Mouse (Mus musculus): ENCODE data around the gene Mrc1. TPM values are rescaled to one million over a fixed set of nuclear protein-coding genes. Genes with fewer than 3 reads are reported as not detected.
"Not testable (repeated sequence)": the region's sequence is repeated elsewhere in the genome, so short reads cannot be mapped to it uniquely, and the experiment has no call there.

The Mrc1 gene
- 6.0 and 7.2 TPM in 2 replicates for polyA plus RNA-seq (2014; fragmentation: Nextera tagmentation; extraction: Ambion mirVana)

- WGBS = 75% methylated on average over 3 of the region's 3 CpGs
- Histone ChIP-seq H3K4me3 (ENCODE audit: low read depth, low read length) (no peak within 1 kb of the TSS), H3K4me1 (ENCODE audit: control insufficient read depth, insufficient read depth, low read length) (no peaks in the 10 kb centered on the region), H3K27ac (ENCODE audit: low read depth, low read length) (no peak within 1 kb of the TSS), H3K9ac (ENCODE audit: low read length) (no peak within 1 kb of the TSS), H3K36me3 (ENCODE audit: control insufficient read depth, insufficient read depth, low read length) (no peaks in the 10 kb centered on the region), H3K4me2 (ENCODE audit: low read length) (no peak within 1 kb of the TSS), H3K9me3 (replicated peaks; ENCODE audit: control insufficient read depth, low read length) (no peaks in the 10 kb centered on the region), H3K27me3 (replicated peaks; ENCODE audit: control insufficient read depth, insufficient read depth, low read length) (no peaks in the 10 kb centered on the region)
- no peak for DNase-seq (ENCODE audit: low spot score)
- ATAC-seq = no peak
Observed at GRCm38 (mm10) chr2:14229149-14229548, at the start of gene Mrc1. Gene Mrc1 (plus strand): TSS chr2:14229392.

- DNase-seq (ENCODE audit: low spot score) (no peak), ATAC-seq (no peak)
- no peaks in the 10 kb centered on the region for H3K36me3 ChIP-seq (ENCODE audit: control insufficient read depth, insufficient read depth, low read length)
- no peaks in the 10 kb centered on the region for H3K9me3 ChIP-seq (replicated peaks; ENCODE audit: control insufficient read depth, low read length)
- no peak overlapping the region for H3K4me3 ChIP-seq (ENCODE audit: low read depth, low read length)
- no peaks in the 10 kb centered on the region for H3K4me1 ChIP-seq (ENCODE audit: control insufficient read depth, insufficient read depth, low read length)
- H3K27ac ChIP-seq (ENCODE audit: low read depth, low read length) = no peak overlapping the region
- H3K9ac ChIP-seq (ENCODE audit: low read length) = no peak overlapping the region
- H3K27me3 ChIP-seq (replicated peaks; ENCODE audit: control insufficient read depth, insufficient read depth, low read length) = no peaks in the 10 kb centered on the region
- H3K4me2 ChIP-seq (ENCODE audit: low read length) = no peak overlapping the region
Observed at GRCm38 (mm10) chr2:14184375-14184774, 44.8 kb upstream of the Mrc1 start.

DNA sequence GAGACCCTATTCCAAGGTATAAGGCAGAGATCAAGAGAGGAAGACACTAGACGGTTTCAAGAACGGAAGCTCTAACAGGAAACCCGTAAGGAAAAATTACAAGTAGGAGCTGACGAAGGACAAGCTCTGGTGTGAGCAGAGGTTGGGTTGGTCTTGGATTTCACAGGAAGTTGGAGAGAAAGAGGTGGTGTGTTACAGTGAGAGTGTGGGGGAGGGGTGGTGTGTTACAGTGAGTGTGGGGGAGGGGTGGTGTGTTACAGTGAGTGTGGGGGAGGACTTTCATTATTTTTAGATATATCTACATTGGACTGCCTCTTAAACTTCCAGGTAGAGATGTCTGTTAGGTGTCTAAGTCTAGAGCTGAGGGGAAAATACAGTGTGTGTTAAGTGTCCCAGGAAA lies 38.5 kb upstream of the Mrc1 start:
- 95% methylated on average over 4 of the region's 4 CpGs for WGBS
- DNase-seq (ENCODE audit: low spot score) (no peak), ATAC-seq (no peak)
- no peaks in the 10 kb centered on the region for H3K9me3 ChIP-seq (replicated peaks; ENCODE audit: control insufficient read depth, low read length)
- H3K9ac ChIP-seq (ENCODE audit: low read length) = no peak overlapping the region
- H3K4me2 ChIP-seq (ENCODE audit: low read length) = no peak overlapping the region
- H3K4me1 ChIP-seq (ENCODE audit: control insufficient read depth, insufficient read depth, low read length) = no peaks in the 10 kb centered on the region
- H3K4me3 ChIP-seq (ENCODE audit: low read depth, low read length) = no peak overlapping the region
- H3K36me3 ChIP-seq (ENCODE audit: control insufficient read depth, insufficient read depth, low read length) = no peaks in the 10 kb centered on the region
- no peaks in the 10 kb centered on the region for H3K27me3 ChIP-seq (replicated peaks; ENCODE audit: control insufficient read depth, insufficient read depth, low read length)
- H3K27ac ChIP-seq (ENCODE audit: low read depth, low read length) = no peak overlapping the region

- 84% methylated on average over 4 of the region's 4 CpGs for WGBS
Observed at GRCm38 (mm10) chr2:14191601-14192000, 37.6 kb upstream of the Mrc1 start.

DNA sequence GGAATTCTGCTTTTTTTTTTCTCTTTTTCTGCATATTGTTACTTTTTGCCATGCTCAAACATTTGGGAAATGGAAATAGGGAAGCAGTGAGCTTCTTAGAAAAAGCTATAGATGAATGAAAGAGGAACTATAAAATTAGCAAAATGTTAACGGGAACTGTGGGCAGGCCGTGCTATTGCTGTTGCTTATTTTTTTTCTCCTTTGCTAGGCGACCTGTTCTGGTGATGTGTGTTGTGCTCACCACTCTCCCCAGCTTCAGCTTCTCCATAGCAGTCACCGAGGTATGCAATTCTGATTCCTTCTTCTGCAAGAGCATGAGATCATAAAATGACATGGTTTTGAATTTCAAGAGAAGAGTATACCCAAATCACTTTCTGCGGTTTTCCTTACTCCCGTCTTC lies 37.1 kb upstream of the Mrc1 start:
- Histone ChIP-seq H3K4me2 (ENCODE audit: low read length) (no peak overlapping the region), H3K27me3 (replicated peaks; ENCODE audit: control insufficient read depth, insufficient read depth, low read length) (no peaks in the 10 kb centered on the region), H3K27ac (ENCODE audit: low read depth, low read length) (no peak overlapping the region), H3K4me3 (ENCODE audit: low read depth, low read length) (no peak overlapping the region), H3K36me3 (ENCODE audit: control insufficient read depth, insufficient read depth, low read length) (no peaks in the 10 kb centered on the region), H3K9ac (ENCODE audit: low read length) (no peak overlapping the region), H3K9me3 (replicated peaks; ENCODE audit: control insufficient read depth, low read length) (no peaks in the 10 kb centered on the region), H3K4me1 (ENCODE audit: control insufficient read depth, insufficient read depth, low read length) (no peaks in the 10 kb centered on the region)
- ATAC-seq (no peak), DNase-seq (ENCODE audit: low spot score) (no peak)
- 84% methylated on average over 6 of the region's 6 CpGs for WGBS

More at GRCm38 (mm10) chr2:14191601-14192000, 37.6 kb upstream of the Mrc1 start:
- no peak for DNase-seq (ENCODE audit: low spot score)
- H3K4me3 ChIP-seq (ENCODE audit: low read depth, low read length) = no peak overlapping the region
- no peak overlapping the region for H3K9ac ChIP-seq (ENCODE audit: low read length)
- no peaks in the 10 kb centered on the region for H3K9me3 ChIP-seq (replicated peaks; ENCODE audit: control insufficient read depth, low read length)
- H3K4me1 ChIP-seq (ENCODE audit: control insufficient read depth, insufficient read depth, low read length) = no peaks in the 10 kb centered on the region
- no peak overlapping the region for H3K27ac ChIP-seq (ENCODE audit: low read depth, low read length)
- no peaks in the 10 kb centered on the region for H3K27me3 ChIP-seq (replicated peaks; ENCODE audit: control insufficient read depth, insufficient read depth, low read length)
- no peak for ATAC-seq
- no peaks in the 10 kb centered on the region for H3K36me3 ChIP-seq (ENCODE audit: control insufficient read depth, insufficient read depth, low read length)
- H3K4me2 ChIP-seq (ENCODE audit: low read length) = no peak overlapping the region

GRCm38 (mm10) chr2:14198325-14198903 lies 30.8 kb upstream of the Mrc1 start:
- not testable (repeated sequence) for H3K4me1 ChIP-seq (ENCODE audit: control insufficient read depth, insufficient read depth, low read length); H3K36me3 ChIP-seq (ENCODE audit: control insufficient read depth, insufficient read depth, low read length); H3K9ac ChIP-seq (ENCODE audit: low read length); DNase-seq (ENCODE audit: low spot score); H3K4me2 ChIP-seq (ENCODE audit: low read length); H3K27ac ChIP-seq (ENCODE audit: low read depth, low read length); ATAC-seq; H3K4me3 ChIP-seq (ENCODE audit: low read depth, low read length); H3K9me3 ChIP-seq (replicated peaks; ENCODE audit: control insufficient read depth, low read length); H3K27me3 ChIP-seq (replicated peaks; ENCODE audit: control insufficient read depth, insufficient read depth, low read length)
- no CpG with 5 or more reads among the region's 2 CpGs for WGBS

DNA sequence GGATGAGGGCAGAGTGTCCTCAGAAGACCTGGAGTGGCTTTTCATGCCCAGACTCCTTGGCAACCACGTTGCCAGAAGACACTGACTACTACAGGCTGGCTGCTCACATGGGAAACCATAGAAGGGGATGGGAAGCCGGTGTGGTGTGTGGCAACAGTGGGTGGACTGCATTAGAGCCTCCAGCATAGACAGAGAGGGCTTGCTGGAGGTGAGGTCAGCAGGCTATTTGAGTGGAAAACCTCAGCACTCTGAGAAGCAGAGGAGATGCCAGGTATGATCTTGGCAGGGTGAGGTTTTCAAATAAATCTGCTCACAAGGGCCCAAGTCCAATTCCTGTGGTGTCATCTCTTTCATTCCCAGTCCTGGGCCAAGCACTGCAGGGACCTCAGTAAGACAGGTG lies 29.6 kb upstream of the Mrc1 start:
- DNase-seq (ENCODE audit: low spot score) (no peak), ATAC-seq (no peak)
- Histone ChIP-seq H3K4me1 (ENCODE audit: control insufficient read depth, insufficient read depth, low read length) (no peaks in the 10 kb centered on the region), H3K36me3 (ENCODE audit: control insufficient read depth, insufficient read depth, low read length) (no peaks in the 10 kb centered on the region), H3K9me3 (replicated peaks; ENCODE audit: control insufficient read depth, low read length) (no peaks in the 10 kb centered on the region), H3K27ac (ENCODE audit: low read depth, low read length) (no peak overlapping the region), H3K9ac (ENCODE audit: low read length) (no peak overlapping the region), H3K4me3 (ENCODE audit: low read depth, low read length) (no peak overlapping the region), H3K4me2 (ENCODE audit: low read length) (no peak overlapping the region), H3K27me3 (replicated peaks; ENCODE audit: control insufficient read depth, insufficient read depth, low read length) (no peaks in the 10 kb centered on the region)
- 51% methylated on average over 2 of the region's 2 CpGs for WGBS

- H3K4me3 ChIP-seq (ENCODE audit: low read depth, low read length); H3K27me3 ChIP-seq (replicated peaks; ENCODE audit: control insufficient read depth, insufficient read depth, low read length); H3K4me2 ChIP-seq (ENCODE audit: low read length); H3K9me3 ChIP-seq (replicated peaks; ENCODE audit: control insufficient read depth, low read length); H3K4me1 ChIP-seq (ENCODE audit: control insufficient read depth, insufficient read depth, low read length); H3K9ac ChIP-seq (ENCODE audit: low read length); ATAC-seq; H3K36me3 ChIP-seq (ENCODE audit: control insufficient read depth, insufficient read depth, low read length); DNase-seq (ENCODE audit: low spot score); H3K27ac ChIP-seq (ENCODE audit: low read depth, low read length): not testable (repeated sequence)
- WGBS = no CpG with 5 or more reads among the region's 2 CpGs
Observed at GRCm38 (mm10) chr2:14200879-14201445, 28.2 kb upstream of the Mrc1 start.

DNA sequence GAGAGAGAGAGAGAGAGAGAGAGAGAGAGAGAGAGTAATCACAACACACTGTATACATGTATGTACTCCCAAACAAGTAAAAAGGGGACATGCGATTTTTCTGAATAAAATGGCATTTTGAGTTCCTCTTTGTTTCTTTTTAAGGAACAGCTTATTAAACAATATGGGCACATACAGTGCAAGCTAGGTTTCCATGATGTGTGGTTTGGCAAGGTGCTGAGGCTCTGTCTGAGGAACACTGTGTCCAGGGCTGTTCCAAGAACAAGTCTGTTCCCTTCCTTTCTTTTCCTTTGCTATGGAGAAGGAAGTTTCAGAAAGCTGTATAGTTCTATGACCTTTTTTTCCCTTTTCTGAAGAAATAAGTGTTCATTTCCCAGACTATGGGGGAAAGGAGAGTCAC lies 24.9 kb upstream of the Mrc1 start:
- 89% methylated on average over 1 of the region's 1 CpGs for WGBS
- ATAC-seq = no peak
- H3K36me3 ChIP-seq (ENCODE audit: control insufficient read depth, insufficient read depth, low read length) = no peaks in the 10 kb centered on the region
- DNase-seq (ENCODE audit: low spot score) = no peak
- H3K27me3 ChIP-seq (replicated peaks; ENCODE audit: control insufficient read depth, insufficient read depth, low read length) = no peaks in the 10 kb centered on the region
- H3K4me2 ChIP-seq (ENCODE audit: low read length) = no peak overlapping the region
- H3K4me3 ChIP-seq (ENCODE audit: low read depth, low read length) = no peak overlapping the region
- no peak overlapping the region for H3K9ac ChIP-seq (ENCODE audit: low read length)
- H3K9me3 ChIP-seq (replicated peaks; ENCODE audit: control insufficient read depth, low read length) = no peaks in the 10 kb centered on the region
- H3K27ac ChIP-seq (ENCODE audit: low read depth, low read length) = no peak overlapping the region
- no peaks in the 10 kb centered on the region for H3K4me1 ChIP-seq (ENCODE audit: control insufficient read depth, insufficient read depth, low read length)
